Mouse (Mus musculus) intestine, postnatal 0 days (tissue): ENCODE measurements around the gene Pgs1. TPM values are rescaled to one million over a fixed set of nuclear protein-coding genes. Genes with fewer than 3 reads are reported as not detected.

ENCODE experiments used
- ATAC-seq: fragments of 200-750 bp; cut with Nextera tagmentation; 2 replicates; pipeline ENCODE4 v1.8.0; 2017; ENCODE audit warnings: mild to moderate bottlenecking, moderate TSS enrichment, moderate library complexity
- H3K27ac ChIP-seq: fragments of 300-500 bp; sonication (generic); 2 replicates; pipeline ENCODE4 v1.5.1; 2014; ENCODE audit warnings: mild to moderate bottlenecking, low read depth, low read length, moderate library complexity
- H3K27me3 ChIP-seq: fragments of 300-500 bp; sonication (generic); replicated peaks from 2 replicates; pipeline ENCODE4 v1.6.1; 2014; ENCODE audit warnings: low read length, mixed read lengths; ENCODE audit not compliant: control insufficient read depth, insufficient read depth
- H3K36me3 ChIP-seq: fragments of 300-500 bp; sonication (generic); 2 replicates; pipeline ENCODE4 v1.6.1; 2014; ENCODE audit warnings: mild to moderate bottlenecking, moderate library complexity; ENCODE audit not compliant: control insufficient read depth, insufficient read depth
- H3K4me1 ChIP-seq: fragments of 300-500 bp; sonication (generic); replicated peaks from 2 replicates; pipeline ENCODE4 v1.6.1; 2014; ENCODE audit warnings: antibody characterized with exemption, low read length, mixed read lengths; ENCODE audit not compliant: control insufficient read depth, insufficient read depth
- H3K4me2 ChIP-seq: fragments of 300-500 bp; sonication (generic); replicated peaks from 2 replicates; pipeline ENCODE4 v1.6.1; 2014; ENCODE audit warnings: low read depth, mild to moderate bottlenecking, moderate library complexity
- H3K4me3 ChIP-seq: fragments of 300-500 bp; sonication (generic); 2 replicates; pipeline ENCODE4 v1.5.1; 2014; ENCODE audit warnings: low read depth, low read length
- H3K9ac ChIP-seq: fragments of 300-500 bp; sonication (generic); 2 replicates; pipeline ENCODE4 v1.6.1; 2014; ENCODE audit warnings: mild to moderate bottlenecking, low read depth, low read length
- H3K9me3 ChIP-seq: fragments of 300-500 bp; sonication (generic); 2 replicates; pipeline ENCODE4 v1.6.1; 2016; ENCODE audit warnings: mixed run types; ENCODE audit not compliant: control insufficient read depth
- CTCF ChIP-seq: sonication (generic); IDR thresholded peaks from 2 replicates; pipeline ENCODE4 v1.5.1; 2016; ENCODE audit warnings: low read depth, mild to moderate bottlenecking, control low read depth, antibody characterized with exemption, moderate library complexity
- whole genome bisulfite sequencing: fragments of 180-500 bp; shearing (Covaris S2); extraction: QIAGEN DNeasy Blood & Tissue Kit; methylation state at CpG from one replicate; pipeline ENCODE4 v1.1.7; 2014; 5-methylcytosine and 5-hydroxymethylcytosine counted together
- polyA plus RNA-seq: library from polyadenylated mRNA; unstranded; fragments of >200 nt; fragmentation: Nextera tagmentation; extraction: Ambion mirVana; gene quantifications from 2 replicates; pipeline ENCODE4 v1.2.1, GENCODE M21; 2015

Gene Pgs1
- polyA plus RNA-seq, 1 experiment from 2014 or later, result 23.1 TPM

GRCm38 (mm10) chr11:117969100-117969944, 16.8 kb upstream of the Pgs1 start:
- under 1% methylated on average over 63 of the region's 65 CpGs for WGBS
- peak; percentile 1; the same call in 1 of the 2 replicates for TF ChIP-seq CTCF

GRCm38 (mm10) chr11:117969945-117970872, 15.9 kb upstream of the Pgs1 start, which contains the start of gene Socs3:
Gene Socs3, minus strand, starts transcription at chr11:117970047.
- Histone ChIP-seq H3K36me3 (peaks cover 23% of the 10 kb centered on the region), H3K9ac (peak within 1 kb of the TSS; percentile 88), H3K9me3 (no peaks in the 10 kb centered on the region), H3K4me3 (peak within 1 kb of the TSS; percentile 59), H3K27ac (peak within 1 kb of the TSS; percentile 93), H3K4me1 (peaks cover 17% of the 10 kb centered on the region), H3K27me3 (no peaks in the 10 kb centered on the region), H3K4me2 (peak within 1 kb of the TSS; percentile 89)
- ATAC-seq, result peak; percentile 56
- TF ChIP-seq CTCF, result peak; percentile 99
- 5% methylated on average over 21 of the region's 21 CpGs for WGBS

More at GRCm38 (mm10) chr11:117969100-117969944, 16.8 kb upstream of the Pgs1 start:
- Histone ChIP-seq H3K9ac (peak overlapping the region; percentile 88), H3K9me3 (no peaks in the 10 kb centered on the region), H3K4me1 (peaks cover 17% of the 10 kb centered on the region), H3K27me3 (no peaks in the 10 kb centered on the region), H3K27ac (peak overlapping the region; percentile 93), H3K36me3 (peaks cover 27% of the 10 kb centered on the region), H3K4me2 (peak overlapping the region; percentile 89), H3K4me3 (peak overlapping the region; percentile 59)
- peak; percentile 88 for ATAC-seq

GRCm38 (mm10) chr11:117971100-117971499, 15.0 kb upstream of the Pgs1 start:
- 79% methylated on average over 6 of the region's 6 CpGs for WGBS
- Histone ChIP-seq H3K4me1 (peaks cover 17% of the 10 kb centered on the region), H3K9ac (no peak overlapping the region), H3K36me3 (peaks cover 19% of the 10 kb centered on the region), H3K27me3 (no peaks in the 10 kb centered on the region), H3K4me2 (no peak overlapping the region), H3K4me3 (no peak overlapping the region), H3K9me3 (no peaks in the 10 kb centered on the region), H3K27ac (no peak overlapping the region)
- ATAC-seq, result no peak
- TF ChIP-seq CTCF, result no peak

GRCm38 (mm10) chr11:117971646-117972242, 14.3 kb upstream of the Pgs1 start:
- no peaks in the 10 kb centered on the region for H3K9me3 ChIP-seq
- 57% methylated on average over 2 of the region's 2 CpGs for WGBS
- H3K27me3 ChIP-seq, result no peaks in the 10 kb centered on the region
- no peak overlapping the region for H3K4me3 ChIP-seq
- no peak overlapping the region for H3K27ac ChIP-seq
- H3K4me2 ChIP-seq, result no peak overlapping the region
- peaks cover 11% of the 10 kb centered on the region for H3K4me1 ChIP-seq
- ATAC-seq, result no peak
- TF ChIP-seq CTCF, result no peak
- no peak overlapping the region for H3K9ac ChIP-seq
- H3K36me3 ChIP-seq, result peaks cover 12% of the 10 kb centered on the region

- 86% methylated on average over 11 of the region's 11 CpGs for WGBS
- Histone ChIP-seq H3K36me3 (peaks cover under 1% of the 10 kb centered on the region; the same call in 1 of the 2 replicates), H3K4me1 (peaks cover 3% of the 10 kb centered on the region; the same call in 1 of the 2 replicates)
Observed at GRCm38 (mm10) chr11:117972656-117973558, 13.2 kb upstream of the Pgs1 start.

More at GRCm38 (mm10) chr11:117972656-117973558, 13.2 kb upstream of the Pgs1 start:
- TF ChIP-seq CTCF, result no peak
- Histone ChIP-seq H3K27ac (no peak overlapping the region), H3K27me3 (no peaks in the 10 kb centered on the region), H3K4me2 (no peak overlapping the region), H3K4me3 (no peak overlapping the region), H3K9ac (no peak overlapping the region), H3K9me3 (no peaks in the 10 kb centered on the region)
- no peak for ATAC-seq
